ENCODE assay signal across 13 mouse cellular contexts in the genomic region with DNA sequence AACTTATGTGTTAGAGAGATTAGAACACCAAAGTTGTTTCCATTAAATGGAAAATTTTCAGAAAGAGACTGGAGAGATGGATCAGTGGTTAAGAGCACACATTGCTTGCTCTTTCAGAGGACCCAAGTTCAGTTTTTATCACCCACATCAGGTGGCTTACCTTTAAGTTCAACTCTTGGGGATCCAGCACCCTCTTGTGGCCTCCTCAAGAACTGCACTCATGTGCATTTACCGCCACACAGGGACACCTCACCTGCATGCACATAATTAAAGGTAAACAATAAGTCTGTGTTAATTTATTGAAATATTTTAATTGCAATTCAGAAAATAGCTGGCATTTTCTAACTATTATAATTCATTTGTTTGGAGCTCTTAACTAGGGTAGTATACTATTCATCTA. TPM values are rescaled to one million over a fixed set of nuclear protein-coding genes. Genes with fewer than 3 reads are reported as not detected.
DNase-seq lines count a peak whose midpoint lies in the region; ATAC-seq and TF ChIP-seq lines count a peak whose summit lies in the region.
"Had no signal": no experiment of that assay in that cellular context is flagged by ENCODE, and none has a peak within 500 bp of the region (broad histone marks: within the 10 kb centered on the region; RNA-seq: fewer than 3 reads in every experiment).

No protein-coding gene starts in this region.

- DNase-seq in adrenal gland, postnatal 14 days, result peak; percentile 10
- no peak for DNase-seq in adrenal gland, adult 18-20 months (ENCODE audit: low spot score in 2 of 2)
- no peak for DNase-seq in lung, adult 2 months
- DNase-seq in lung, postnatal 10 days, result no peak
- no peak for DNase-seq in brain, embryonic 14.5 days (ENCODE audit: low read depth)
- DNase-seq in naive thymus-derived CD4-positive, alpha-beta T cell, adult 2 months (ENCODE audit: low read depth), result peak; percentile 27
- DNase-seq in cerebellum, adult 11 months, result no peak
- DNase-seq: cerebellum, adult 8-10 months had no signal

- 0 out of 2 replicates have a peak, but pooled peaks have one; percentile 11 for TF ChIP-seq CTCF in lung, adult 2 months (IDR thresholded peaks at IDR 0.05; ENCODE audit: insufficient read depth, low read length)
- TF ChIP-seq CTCF in brain, embryonic 14.5 days (IDR thresholded peaks at IDR 0.05; ENCODE audit: borderline replicate concordance, extremely low read depth, insufficient read depth, insufficient read length), result peak; percentile 56; the same call in 1 of the 2 replicates

- H3K4me1 ChIP-seq in lung, adult 2 months (ENCODE audit: control insufficient read depth, insufficient read depth, low read length), result no peaks in the 10 kb centered on the region
- H3K4me1 ChIP-seq in midbrain, embryonic 16.5 days (ENCODE audit: control insufficient read depth, insufficient read depth, low read length), result no peaks in the 10 kb centered on the region
- H3K4me1 ChIP-seq: limb, embryonic 13.5 days; neural tube, embryonic 13.5 days had no signal

- ATAC-seq in midbrain, embryonic 16.5 days, result no peak

- no peak for TF ChIP-seq POLR2A in lung, adult 2 months (IDR thresholded peaks at IDR 0.05; ENCODE audit: borderline replicate concordance, extremely low read depth, low read depth, low read length)
- no peak for TF ChIP-seq POLR2A in brain, embryonic 14.5 days (IDR thresholded peaks at IDR 0.05; ENCODE audit: borderline replicate concordance, extremely low read depth, insufficient read depth, insufficient read length, poor library complexity, severe bottlenecking)

- H3K4me2 ChIP-seq in midbrain, embryonic 16.5 days (ENCODE audit: low read length), result no peak overlapping the region
- H3K4me2 ChIP-seq: limb, embryonic 13.5 days; neural tube, embryonic 13.5 days had no signal

- WGBS in lung, adult 2 months, result 100% methylated on average over 1 of the region's 1 CpGs
- whole genome bisulfite sequencing in midbrain, embryonic 16.5 days, result 98% methylated on average over 1 of the region's 1 CpGs

- no peaks in the 10 kb centered on the region for H3K27me3 ChIP-seq in midbrain, embryonic 16.5 days (ENCODE audit: control insufficient read depth, insufficient read depth, low read depth, low read length)
- H3K27me3 ChIP-seq: limb, embryonic 13.5 days; neural tube, embryonic 13.5 days had no signal

- H3K4me3 ChIP-seq in lung, adult 2 months (replicated peaks; ENCODE audit: extremely low read depth, low read depth, low read length), result no peak overlapping the region
- no peak overlapping the region for H3K4me3 ChIP-seq in midbrain, embryonic 16.5 days (ENCODE audit: low read depth, low read length)
- H3K4me3 ChIP-seq: limb, embryonic 13.5 days; neural tube, embryonic 13.5 days had no signal

- no peak overlapping the region for H3K9ac ChIP-seq in midbrain, embryonic 16.5 days (ENCODE audit: low read depth, low read length)
- H3K9ac ChIP-seq: limb, embryonic 13.5 days; neural tube, embryonic 13.5 days had no signal

- H3K27ac ChIP-seq in midbrain, embryonic 16.5 days (ENCODE audit: low read length), result no peak overlapping the region
- H3K27ac ChIP-seq: limb, embryonic 13.5 days; neural tube, embryonic 13.5 days had no signal

- peaks cover 6% of the 10 kb centered on the region; the same call in 1 of the 2 replicates for H3K36me3 ChIP-seq in midbrain, embryonic 16.5 days (ENCODE audit: control insufficient read depth, insufficient read depth, low read length)

- no peaks in the 10 kb centered on the region for H3K9me3 ChIP-seq in midbrain, embryonic 16.5 days (replicated peaks; ENCODE audit: control insufficient read depth, low read length, poor library complexity, severe bottlenecking)
- H3K9me3 ChIP-seq: neural tube, embryonic 13.5 days had no signal

RNA-seq across cellular contexts. Expression of a gene that starts 20.7 kb away (rescaled TPM):
- 20.2 and 20.3 TPM in 2 replicates for total RNA-seq in adrenal gland, postnatal 14 days (2021)
- total RNA-seq in adrenal gland, adult 18-20 months (2021), result 1 to 10 TPM; 5.6 to 7.6 TPM
- polyA plus RNA-seq in lung, adult 2 months (2012; rRNA removed), result 1.2 and 1.3 TPM in 2 replicates
- 9.5 and 10.9 TPM in 2 replicates for polyA plus RNA-seq in brain, embryonic 14.5 days (2012; rRNA removed)
- polyA plus RNA-seq in midbrain, embryonic 16.5 days (2015; fragmentation: Nextera tagmentation; extraction: Ambion mirVana), result 39.8 and 50.8 TPM in 2 replicates

RNA-seq across cellular contexts. Expression of a gene that starts 37.3 kb away (rescaled TPM):
- total RNA-seq in adrenal gland, postnatal 14 days (2021), result not detected in 2 replicates
- not detected for total RNA-seq in adrenal gland, adult 18-20 months (2021)
- not detected in 2 replicates for polyA plus RNA-seq in lung, adult 2 months (2012; rRNA removed)
- 1.4 and 2.6 TPM in 2 replicates for polyA plus RNA-seq in brain, embryonic 14.5 days (2012; rRNA removed)
- 1.7 and 1.9 TPM in 2 replicates for polyA plus RNA-seq in midbrain, embryonic 16.5 days (2015; fragmentation: Nextera tagmentation; extraction: Ambion mirVana)
- total RNA-seq: gastrocnemius, adult 8-10 months had no signal
- polyA plus RNA-seq: intestine, embryonic 14.5 days had no signal

Comparison
In these comparisons a context has a peak if more than half of its experiments do, and no peak if none do; other contexts are left out.
1. DNase-seq: peak in adrenal gland, postnatal 14 days (single experiment) and naive thymus-derived CD4-positive, alpha-beta T cell, adult 2 months (single experiment); none in adrenal gland, adult 18-20 months (0 of 2), lung, adult 2 months (single experiment), lung, postnatal 10 days (single experiment), brain, embryonic 14.5 days (single experiment) and cerebellum, adult 11 months (single experiment).